Mouse (Mus musculus) kidney, embryonic 16.5 days (tissue): ENCODE data around the gene Cbln1. TPM values are rescaled to one million over a fixed set of nuclear protein-coding genes. Genes with fewer than 3 reads are reported as not detected.

Experiments
- ATAC-seq: fragments of 200-750 bp; cut with Nextera tagmentation; 2 replicates; pipeline ENCODE4 v1.8.0; 2017; ENCODE audit warnings: moderate TSS enrichment; ENCODE audit not compliant: low FRiP score, low TSS enrichment
- H3K27ac ChIP-seq: fragments of 300-500 bp; sonication (generic); 2 replicates; pipeline ENCODE4 v1.5.1; 2014; ENCODE audit warnings: low read length
- H3K27me3 ChIP-seq: fragments of 300-500 bp; sonication (generic); 2 replicates; pipeline ENCODE4 v1.6.1; 2014; ENCODE audit warnings: low read length, control low read depth, mixed read lengths; ENCODE audit not compliant: insufficient read depth
- H3K36me3 ChIP-seq: fragments of 300-500 bp; sonication (generic); 2 replicates; pipeline ENCODE4 v1.6.1; 2014; ENCODE audit warnings: low read length, control low read depth, mixed read lengths; ENCODE audit not compliant: insufficient read depth
- H3K4me1 ChIP-seq: fragments of 300-500 bp; sonication (generic); 2 replicates; pipeline ENCODE4 v1.6.1; 2014; ENCODE audit warnings: low read length, control low read depth, mixed read lengths; ENCODE audit not compliant: insufficient read depth
- H3K4me2 ChIP-seq: fragments of 300-500 bp; sonication (generic); replicated peaks from 2 replicates; pipeline ENCODE4 v1.6.1; 2014; ENCODE audit warnings: low read depth, low read length
- H3K4me3 ChIP-seq: fragments of 300-500 bp; sonication (generic); 2 replicates; pipeline ENCODE4 v1.5.1; 2014; ENCODE audit warnings: mild to moderate bottlenecking, low read length
- H3K9ac ChIP-seq: fragments of 300-500 bp; sonication (generic); replicated peaks from 2 replicates; pipeline ENCODE4 v1.6.1; 2014; ENCODE audit warnings: low read length
- H3K9me3 ChIP-seq: fragments of 300-500 bp; sonication (generic); 2 replicates; pipeline ENCODE4 v1.6.1; 2016; ENCODE audit warnings: low read length, control low read depth
- WGBS: fragments of 180-500 bp; shearing (Covaris S2); extraction: QIAGEN DNeasy Blood & Tissue Kit; methylation state at CpG from one replicate; pipeline ENCODE4 v1.1.7; 2014; 5-methylcytosine and 5-hydroxymethylcytosine counted together
- polyA plus RNA-seq: library from polyadenylated mRNA; unstranded; fragments of >200 nt; fragmentation: Nextera tagmentation; extraction: Ambion mirVana; gene quantifications from 2 replicates; pipeline ENCODE4 v1.2.1, GENCODE M21; 2015

The Cbln1 gene
- polyA plus RNA-seq, 1 experiment from 2014 or later: not detected

GRCm38 (mm10) chr8:87470834-87471602 is 1.4 kb downstream of the Cbln1 start:
- peaks cover 25% of the 10 kb centered on the region for H3K4me1 ChIP-seq
- H3K9ac ChIP-seq: no peak overlapping the region
- under 1% methylated on average over 32 of the region's 32 CpGs for WGBS
- H3K27me3 ChIP-seq: peaks cover 96% of the 10 kb centered on the region
- no peak for ATAC-seq
- peak overlapping the region; percentile 39 for H3K4me2 ChIP-seq
- peak overlapping the region; percentile 25 for H3K4me3 ChIP-seq
- H3K9me3 ChIP-seq: no peaks in the 10 kb centered on the region
- H3K36me3 ChIP-seq: no peaks in the 10 kb centered on the region
- H3K27ac ChIP-seq: no peak overlapping the region

GRCm38 (mm10) chr8:87469931-87470833 is 2.2 kb downstream of the Cbln1 start:
- peak overlapping the region; percentile 25 for H3K4me3 ChIP-seq
- peaks cover 96% of the 10 kb centered on the region for H3K27me3 ChIP-seq
- no peak overlapping the region for H3K27ac ChIP-seq
- no peak for ATAC-seq
- under 1% methylated on average over 59 of the region's 59 CpGs for WGBS
- H3K9me3 ChIP-seq: no peaks in the 10 kb centered on the region
- H3K9ac ChIP-seq: no peak overlapping the region
- no peaks in the 10 kb centered on the region for H3K36me3 ChIP-seq
- H3K4me1 ChIP-seq: peaks cover 25% of the 10 kb centered on the region
- H3K4me2 ChIP-seq: peak overlapping the region; percentile 39

- H3K4me3 ChIP-seq: no peak overlapping the region; the same call in 1 of the 2 replicates
- 2% methylated on average over 45 of the region's 45 CpGs for WGBS
Observed at GRCm38 (mm10) chr8:87468958-87469815, 3.2 kb downstream of the Cbln1 start.

GRCm38 (mm10) chr8:87468416-87468957 is 3.9 kb downstream of the Cbln1 start:
- H3K27me3 ChIP-seq: peaks cover 87% of the 10 kb centered on the region
- no peak overlapping the region for H3K4me2 ChIP-seq
- no peaks in the 10 kb centered on the region for H3K9me3 ChIP-seq
- no peak for ATAC-seq
- 3% methylated on average over 23 of the region's 23 CpGs for WGBS
- H3K4me1 ChIP-seq: peaks cover 23% of the 10 kb centered on the region
- no peak overlapping the region for H3K9ac ChIP-seq
- no peak overlapping the region for H3K27ac ChIP-seq
- H3K4me3 ChIP-seq: no peak overlapping the region; the same call in 1 of the 2 replicates
- no peaks in the 10 kb centered on the region for H3K36me3 ChIP-seq

More at GRCm38 (mm10) chr8:87468958-87469815, 3.2 kb downstream of the Cbln1 start:
- H3K4me1 ChIP-seq: peaks cover 25% of the 10 kb centered on the region
- no peak for ATAC-seq
- H3K27ac ChIP-seq: no peak overlapping the region
- H3K4me2 ChIP-seq: no peak overlapping the region
- H3K36me3 ChIP-seq: no peaks in the 10 kb centered on the region
- peaks cover 94% of the 10 kb centered on the region for H3K27me3 ChIP-seq
- no peak overlapping the region for H3K9ac ChIP-seq
- H3K9me3 ChIP-seq: no peaks in the 10 kb centered on the region

GRCm38 (mm10) chr8:87467906-87468305 is 4.5 kb downstream of the Cbln1 start:
- no peak overlapping the region for H3K9ac ChIP-seq
- H3K27ac ChIP-seq: no peak overlapping the region
- no peaks in the 10 kb centered on the region for H3K36me3 ChIP-seq
- WGBS: 19% methylated on average over 3 of the region's 3 CpGs
- peaks cover 81% of the 10 kb centered on the region for H3K27me3 ChIP-seq
- peaks cover 20% of the 10 kb centered on the region for H3K4me1 ChIP-seq
- H3K4me2 ChIP-seq: no peak overlapping the region
- no peaks in the 10 kb centered on the region for H3K9me3 ChIP-seq
- H3K4me3 ChIP-seq: no peak overlapping the region
- no peak for ATAC-seq

- H3K36me3 ChIP-seq: no peaks in the 10 kb centered on the region
- H3K27me3 ChIP-seq: peaks cover 75% of the 10 kb centered on the region
- H3K9ac ChIP-seq: no peak overlapping the region
- no peak overlapping the region for H3K27ac ChIP-seq
- WGBS: 75% methylated on average over 1 of the region's 1 CpGs
- H3K4me1 ChIP-seq: peaks cover 17% of the 10 kb centered on the region
- ATAC-seq: no peak
- no peak overlapping the region for H3K4me2 ChIP-seq
- H3K4me3 ChIP-seq: no peak overlapping the region
- H3K9me3 ChIP-seq: no peaks in the 10 kb centered on the region
Observed at GRCm38 (mm10) chr8:87466936-87467602, 5.3 kb downstream of the Cbln1 start.

- H3K27ac ChIP-seq: no peak overlapping the region
- H3K36me3 ChIP-seq: no peaks in the 10 kb centered on the region
- H3K9ac ChIP-seq: no peak overlapping the region
- WGBS: 30% methylated on average over 6 of the region's 6 CpGs
- no peak overlapping the region for H3K4me2 ChIP-seq
- H3K4me3 ChIP-seq: no peak overlapping the region
- H3K27me3 ChIP-seq: peaks cover 68% of the 10 kb centered on the region
- no peak for ATAC-seq
- no peaks in the 10 kb centered on the region for H3K9me3 ChIP-seq
- peaks cover 13% of the 10 kb centered on the region for H3K4me1 ChIP-seq
Observed at GRCm38 (mm10) chr8:87466335-87466734, 6.1 kb downstream of the Cbln1 start.

- WGBS: 73% methylated on average over 3 of the region's 3 CpGs
- Histone ChIP-seq H3K36me3 (no peaks in the 10 kb centered on the region), H3K9me3 (no peaks in the 10 kb centered on the region), H3K4me2 (no peak overlapping the region), H3K9ac (no peak overlapping the region), H3K4me1 (no peaks in the 10 kb centered on the region; the same call in 1 of the 2 replicates), H3K27me3 (peaks cover 49% of the 10 kb centered on the region), H3K4me3 (no peak overlapping the region), H3K27ac (no peak overlapping the region)
- ATAC-seq: no peak
Observed at GRCm38 (mm10) chr8:87464446-87464845, 8.0 kb downstream of the Cbln1 start.

- Histone ChIP-seq H3K27me3 (peaks cover 22% of the 10 kb centered on the region), H3K9me3 (no peaks in the 10 kb centered on the region), H3K9ac (no peak overlapping the region), H3K27ac (no peak overlapping the region), H3K4me1 (no peaks in the 10 kb centered on the region), H3K4me2 (no peak overlapping the region), H3K36me3 (no peaks in the 10 kb centered on the region), H3K4me3 (no peak overlapping the region)
- 28% methylated on average over 5 of the region's 5 CpGs for WGBS
- ATAC-seq: no peak
Observed at GRCm38 (mm10) chr8:87461801-87462200, 10.6 kb downstream of the Cbln1 start.
